Mouse (Mus musculus) urinary bladder, adult 18-20 months (tissue): ENCODE data around the gene Endog.
"Not testable (repeated sequence)": the region's sequence is repeated elsewhere in the genome, so short reads cannot be mapped to it uniquely, and the experiment has no call there.

Experiments used
- DNase-seq, 2 experiments: peaks; one replicate each; pipeline ENCODE4 v3.0.0; 2022; ENCODE audit warnings: low spot score in 2 of 2, mixed read lengths in 2 of 2

Gene Endog

GRCm38 (mm10) chr2:30171371-30171996, at the start of gene Endog:
Endog (plus strand) TSS chr2:30171493.
- peak; percentile 76 to 80 for DNase-seq

- no peak for DNase-seq
These were observed 48.5 kb upstream of the Endog start for GRCm38 (mm10) chr2:30122766-30123165.

GRCm38 (mm10) chr2:30123729-30124471, 47.4 kb upstream of the Endog start:
- no peak for DNase-seq

GRCm38 (mm10) chr2:30124472-30125274, 46.6 kb upstream of the Endog start, which contains the start of gene Zer1:
Zer1 (minus strand) TSS chr2:30124585.
- DNase-seq, result peak; percentile 93 to 94

- DNase-seq, result no peak
These were observed 42.5 kb upstream of the Endog start for GRCm38 (mm10) chr2:30128789-30129188.

GRCm38 (mm10) chr2:30130156-30130555, 41.1 kb upstream of the Endog start:
- DNase-seq, result no peak

GRCm38 (mm10) chr2:30131240-30131639, 40.1 kb upstream of the Endog start:
- DNase-seq, result not testable (repeated sequence)

- peak in 1 of 2 experiments; percentile 17 for DNase-seq
These were observed 38.3 kb upstream of the Endog start for GRCm38 (mm10) chr2:30132801-30133612.

- peak; percentile 96 to 99 for DNase-seq
These were observed 37.5 kb upstream of the Endog start, which contains the start of gene Tbc1d13 for GRCm38 (mm10) chr2:30133613-30134377. Tbc1d13 (plus strand) TSS chr2:30133746.

GRCm38 (mm10) chr2:30134378-30134711, 36.9 kb upstream of the Endog start:
- no peak for DNase-seq

GRCm38 (mm10) chr2:30134928-30135620, 36.2 kb upstream of the Endog start:
- DNase-seq, result no peak

- no peak for DNase-seq
These were observed 34.8 kb upstream of the Endog start for GRCm38 (mm10) chr2:30136458-30136857.

- not testable (repeated sequence) for DNase-seq
These were observed 31.3 kb upstream of the Endog start for GRCm38 (mm10) chr2:30140021-30140420.

- no peak for DNase-seq
These were observed 26.9 kb upstream of the Endog start for GRCm38 (mm10) chr2:30144436-30144835.

GRCm38 (mm10) chr2:30147466-30147865, 23.8 kb upstream of the Endog start:
- peak in 1 of 2 experiments; percentile 39 for DNase-seq

- DNase-seq, result no peak
These were observed 19.5 kb upstream of the Endog start for GRCm38 (mm10) chr2:30151840-30152239.

- DNase-seq, result no peak
These were observed 18.7 kb upstream of the Endog start for GRCm38 (mm10) chr2:30152616-30153015.

GRCm38 (mm10) chr2:30159871-30160270, 11.4 kb upstream of the Endog start:
- not testable (repeated sequence) for DNase-seq

GRCm38 (mm10) chr2:30161809-30162208, 9.5 kb upstream of the Endog start:
- no peak for DNase-seq

GRCm38 (mm10) chr2:30164340-30164932, 6.9 kb upstream of the Endog start:
- no peak for DNase-seq
